Mouse (Mus musculus) kidney, embryonic 15.5 days (tissue): ENCODE results near the gene Klf16. TPM values are rescaled to one million over a fixed set of nuclear protein-coding genes. Genes with fewer than 3 reads are reported as not detected.

ENCODE experiments used
- microRNA-seq: library from miRNA; unstranded; fragments of <30 nt; microRNA quantifications from one replicate; pipeline ENCODE4, GENCODE M21; 2016
- polyA plus RNA-seq: library from polyadenylated mRNA; unstranded; fragments of >200 nt; fragmentation: Nextera tagmentation; extraction: Ambion mirVana; gene quantifications from 2 replicates; pipeline ENCODE4 v1.2.1, GENCODE M21; 2015

The Klf16 gene
- polyA plus RNA-seq, 1 experiment from 2014 or later = 11.2 TPM

Small RNA genes within 50 kb of the gene (microRNA-seq; reads per million reads assigned to microRNA genes)
- not detected for gene Mir6912

Other genes starting within 250 kb of the Klf16 start
- 5.8 and 9.1 TPM in 2 replicates for gene Pcsk4, start 247.8 kb downstream of the Klf16 start, polyA plus RNA-seq
- gene Reep6, start 247.4 kb downstream of the Klf16 start, polyA plus RNA-seq = 8.4 and 10.5 TPM in 2 replicates
- 3.6 and 5.2 TPM in 2 replicates for gene Adamtsl5, start 228.9 kb downstream of the Klf16 start, polyA plus RNA-seq
- 0.67 and 0.70 TPM in 2 replicates for gene Plk5, start 220.9 kb downstream of the Klf16 start, polyA plus RNA-seq
- gene Mex3d, start 189.7 kb downstream of the Klf16 start, polyA plus RNA-seq = 7.1 and 8.4 TPM in 2 replicates
- gene Mbd3, start 177.8 kb downstream of the Klf16 start, polyA plus RNA-seq = 260 and 283 TPM in 2 replicates
- 790 and 798 TPM in 2 replicates for gene Uqcr11, start 170.5 kb downstream of the Klf16 start, polyA plus RNA-seq
- 130 and 138 TPM in 2 replicates for gene Tcf3, start 143.7 kb downstream of the Klf16 start, polyA plus RNA-seq
- gene Onecut3, start 82.5 kb downstream of the Klf16 start, polyA plus RNA-seq = not detected in 2 replicates
- 0.23 TPM in 2 replicates for gene Atp8b3, start 38.2 kb downstream of the Klf16 start, polyA plus RNA-seq
- gene Rexo1, start 15.8 kb downstream of the Klf16 start, polyA plus RNA-seq = 23.9 and 29.5 TPM in 2 replicates
- 93.5 and 95.4 TPM in 2 replicates for gene Abhd17a, start 13.0 kb upstream of the Klf16 start, polyA plus RNA-seq
- 93.5 and 107 TPM in 2 replicates for gene Scamp4, start 25.6 kb upstream of the Klf16 start, polyA plus RNA-seq
- gene Adat3, start 25.6 kb upstream of the Klf16 start, polyA plus RNA-seq = 7.0 and 8.6 TPM in 2 replicates
- gene Gm49322, start 28.7 kb upstream of the Klf16 start, polyA plus RNA-seq = 4.5 and 5.3 TPM in 2 replicates
- gene Csnk1g2, start 45.5 kb upstream of the Klf16 start, polyA plus RNA-seq = 156 and 183 TPM in 2 replicates
- gene Btbd2, start 79.8 kb upstream of the Klf16 start, polyA plus RNA-seq = 78.6 and 83.2 TPM in 2 replicates
- 95.3 and 103 TPM in 2 replicates for gene Mknk2, start 100.8 kb upstream of the Klf16 start, polyA plus RNA-seq
- 37.7 and 41.5 TPM in 2 replicates for gene Mob3a, start 124.7 kb upstream of the Klf16 start, polyA plus RNA-seq
- gene Izumo4, start 124.9 kb upstream of the Klf16 start, polyA plus RNA-seq = 22.8 and 26.2 TPM in 2 replicates
- 68.1 and 70.9 TPM in 2 replicates for gene Ap3d1, start 164.9 kb upstream of the Klf16 start, polyA plus RNA-seq
- 17.3 and 21.8 TPM in 2 replicates for gene Dot1l, start 177.9 kb upstream of the Klf16 start, polyA plus RNA-seq
- 78.2 and 92.6 TPM in 2 replicates for gene Sf3a2, start 220.9 kb upstream of the Klf16 start, polyA plus RNA-seq
- 126 and 130 TPM in 2 replicates for gene Plekhj1, start 221.3 kb upstream of the Klf16 start, polyA plus RNA-seq
- gene Amh, start 227.9 kb upstream of the Klf16 start, polyA plus RNA-seq = 0.09 TPM in 1 of 2 replicates, not detected in the other
- gene Jsrp1, start 236.2 kb upstream of the Klf16 start, polyA plus RNA-seq = 5.6 and 5.7 TPM in 2 replicates
- 1,583 and 1,739 TPM in 2 replicates for gene Oaz1, start 249.3 kb upstream of the Klf16 start, polyA plus RNA-seq